Mouse (Mus musculus): ENCODE results near the gene Olfr726. TPM values are rescaled to one million over a fixed set of nuclear protein-coding genes. Genes with fewer than 3 reads are reported as not detected.
A peak's percentile ranks its signal among the peaks of the same experiment; 100 is the strongest.

Olfr726 gene
- total RNA-seq (2021), result not detected
- long read RNA-seq, experiment 1, result 0 reads
- long read RNA-seq, experiment 2, result 0 reads

GRCm38 (mm10) chr14:50090853-50091252, at the start of gene Olfr726:
Gene Olfr726 (minus strand): TSS chr14:50090953.
- no peak for DNase-seq
- intact Hi-C loops (cut with DNase I; ENCODE audit: low total_unique reads), result no loop called here

GRCm38 (mm10) chr14:50122886-50123285, 32.1 kb upstream of the Olfr726 start, which contains the start of gene Olfr727:
Gene Olfr727 (plus strand): TSS chr14:50123186.
- intact Hi-C loops (cut with DNase I; ENCODE audit: low total_unique reads), result no loop called here
- DNase-seq, result no peak

GRCm38 (mm10) chr14:50062733-50063104, 28.0 kb downstream of the Olfr726 start:
- no peak for DNase-seq
- intact Hi-C loops (cut with DNase I; ENCODE audit: low total_unique reads), result no loop called here

GRCm38 (mm10) chr14:50061955-50062732, 28.6 kb downstream of the Olfr726 start:
- intact Hi-C loops (cut with DNase I; ENCODE audit: low total_unique reads), result no loop called here
- peak; percentile 20 for DNase-seq

- no peak for DNase-seq
Observed at GRCm38 (mm10) chr14:50061590-50061954, 29.2 kb downstream of the Olfr726 start.

GRCm38 (mm10) chr14:50061179-50061578, 29.6 kb downstream of the Olfr726 start:
- DNase-seq, result no peak
- intact Hi-C loops (cut with DNase I; ENCODE audit: low total_unique reads), result no loop called here

More at GRCm38 (mm10) chr14:50061590-50061954, 29.2 kb downstream of the Olfr726 start:
- intact Hi-C loops (cut with DNase I; ENCODE audit: low total_unique reads), result no loop called here

GRCm38 (mm10) chr14:50040275-50040674, 50.5 kb downstream of the Olfr726 start, which contains the start of gene Olfr725:
Gene Olfr725 (minus strand): TSS chr14:50040375.
- intact Hi-C loops (cut with DNase I; ENCODE audit: low total_unique reads), result no loop called here
- no peak for DNase-seq

Other genes with a start within 250 kb of the Olfr726 start
- not detected for gene Olfr722, start 189.0 kb downstream of the Olfr726 start, total RNA-seq (2021)
- not detected for gene Olfr723, start 159.2 kb downstream of the Olfr726 start, total RNA-seq (2021)
- gene Olfr724, start 127.7 kb downstream of the Olfr726 start, total RNA-seq (2021), result not detected
- gene Olfr725, start 50.6 kb downstream of the Olfr726 start, total RNA-seq (2021), result not detected
- gene Olfr727, start 32.2 kb upstream of the Olfr726 start, total RNA-seq (2021), result not detected
- not detected for gene Olfr728, start 51.7 kb upstream of the Olfr726 start, total RNA-seq (2021)
- not detected for gene Olfr729, start 62.0 kb upstream of the Olfr726 start, total RNA-seq (2021)
- not detected for gene Olfr730, start 97.2 kb upstream of the Olfr726 start, total RNA-seq (2021)
- not detected for gene Olfr731, start 150.9 kb upstream of the Olfr726 start, total RNA-seq (2021)
- not detected for gene Olfr732, start 193.3 kb upstream of the Olfr726 start, total RNA-seq (2021)
- gene Olfr733, start 210.6 kb upstream of the Olfr726 start, total RNA-seq (2021), result not detected
- gene Olfr734, start 235.8 kb upstream of the Olfr726 start, total RNA-seq (2021), result not detected